Mouse (Mus musculus): ENCODE measurements around the gene Tbc1d10a.

DNA sequence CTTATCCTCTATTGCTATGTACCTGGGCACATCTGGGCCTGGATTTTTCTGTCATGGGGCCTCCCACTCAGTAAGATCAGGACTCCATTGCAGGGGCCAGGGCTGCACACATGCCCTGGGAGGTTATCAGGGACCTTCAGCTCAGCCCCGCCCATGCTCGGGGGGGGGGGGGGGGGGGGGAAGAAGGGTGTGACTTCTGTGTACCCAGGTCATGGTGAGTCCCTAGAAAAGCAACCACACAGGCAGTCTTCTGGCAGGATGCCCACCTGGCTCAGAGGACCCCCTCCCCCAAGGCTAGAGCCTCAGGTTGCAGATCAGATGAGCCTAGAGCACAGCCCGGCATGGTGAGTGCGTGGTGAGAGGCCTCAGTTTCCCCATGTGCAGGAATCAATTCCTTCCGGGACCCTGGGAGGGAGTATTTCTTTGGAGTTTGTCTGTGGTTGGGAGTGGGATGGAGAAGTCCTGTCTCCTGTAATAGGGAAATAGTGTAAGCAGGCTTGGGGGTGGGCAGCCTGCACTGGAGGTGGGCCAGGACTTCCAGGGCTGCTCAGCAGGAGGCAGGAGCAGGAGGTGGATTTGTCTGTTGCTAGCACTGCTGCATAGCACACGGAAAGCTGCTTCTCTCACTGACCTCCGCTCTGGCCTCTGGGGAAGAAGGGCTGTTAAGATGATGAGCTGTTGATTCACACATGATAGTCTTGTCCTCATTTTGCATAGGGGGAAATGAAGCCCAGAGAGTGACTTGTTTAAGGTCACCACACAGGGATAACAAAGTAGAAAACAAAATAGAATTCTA, 37.0 kb downstream of the Tbc1d10a start:
- TF ChIP-seq POLR2A (IDR thresholded peaks at IDR 0.05; ENCODE audit: extremely low read depth, insufficient read depth, low read length), result no peak
- no peak for TF ChIP-seq CTCF (IDR thresholded peaks at IDR 0.05; ENCODE audit: low read depth, low read length)

Data from liver, adult 2 months (tissue).